16 mouse cellular contexts compared by ENCODE assay signal in genomic region chr10:89902720-89903337, GRCm38 (mm10). TPM values are rescaled to one million over a fixed set of nuclear protein-coding genes. Genes with fewer than 3 reads are reported as not detected.
A peak's percentile ranks its signal among the peaks of the same experiment; 100 is the strongest.
DNase-seq lines count a peak whose midpoint lies in the region; ATAC-seq lines count a peak whose summit lies in the region.
"Had no signal": no experiment of that assay in that cellular context is flagged by ENCODE, and none has a peak within 500 bp of the region (broad histone marks: within the 10 kb centered on the region; RNA-seq: fewer than 3 reads in every experiment).

No protein-coding gene starts in this region.

- peak; percentile 19 for DNase-seq in left cerebral cortex, postnatal 4 days
- DNase-seq in left cerebral cortex, adult 9 months (ENCODE audit: low spot score in 2 of 2), result no peak
- DNase-seq in MEL-GATA-1-ER (ENCODE audit: extremely low read depth, low read depth), result peak; percentile 1
- DNase-seq in cerebellum, postnatal 14 days, result peak; percentile 80 to 83
- DNase-seq in kidney, postnatal 25 days, result no peak
- no peak for DNase-seq in heart, adult 8-10 months (ENCODE audit: low spot score)
- DNase-seq: heart, postnatal 4 days; lung, adult 18-20 months; right cerebral cortex, postnatal 14 days had no signal

- 0 out of 2 replicates have a peak overlapping the region, but pooled peaks have one; percentile 27 for H3K27ac ChIP-seq in forebrain, embryonic 15.5 days (replicated peaks)
- no peak overlapping the region for H3K27ac ChIP-seq in forebrain, embryonic 13.5 days
- H3K27ac ChIP-seq: embryonic facial prominence, embryonic 10.5 days; forebrain, embryonic 10.5 days; midbrain, embryonic 15.5 days; neural tube, embryonic 15.5 days; stomach, embryonic 15.5 days had no signal

- no peak overlapping the region for H3K9ac ChIP-seq in forebrain, embryonic 15.5 days (replicated peaks)
- no peak overlapping the region for H3K9ac ChIP-seq in forebrain, embryonic 13.5 days
- H3K9ac ChIP-seq: midbrain, embryonic 15.5 days; neural tube, embryonic 15.5 days; stomach, embryonic 15.5 days had no signal

- no peaks in the 10 kb centered on the region for H3K4me1 ChIP-seq in forebrain, embryonic 15.5 days
- no peaks in the 10 kb centered on the region for H3K4me1 ChIP-seq in forebrain, embryonic 13.5 days
- H3K4me1 ChIP-seq: embryonic facial prominence, embryonic 10.5 days; forebrain, embryonic 10.5 days; midbrain, embryonic 15.5 days; neural tube, embryonic 15.5 days; stomach, embryonic 15.5 days had no signal

- no peak overlapping the region for H3K4me2 ChIP-seq in forebrain, embryonic 15.5 days (replicated peaks)
- H3K4me2 ChIP-seq in forebrain, embryonic 13.5 days, result no peak overlapping the region
- H3K4me2 ChIP-seq: midbrain, embryonic 15.5 days; neural tube, embryonic 15.5 days; stomach, embryonic 15.5 days had no signal

- H3K9me3 ChIP-seq in forebrain, embryonic 15.5 days, result no peaks in the 10 kb centered on the region
- H3K9me3 ChIP-seq in forebrain, embryonic 13.5 days (replicated peaks), result no peaks in the 10 kb centered on the region
- H3K9me3 ChIP-seq: embryonic facial prominence, embryonic 10.5 days; forebrain, embryonic 10.5 days; midbrain, embryonic 15.5 days; stomach, embryonic 15.5 days had no signal

- intact Hi-C loops in left cerebral cortex, postnatal 4 days (cut with DNase I), result no loop called here

- no peaks in the 10 kb centered on the region for H3K27me3 ChIP-seq in forebrain, embryonic 15.5 days
- no peaks in the 10 kb centered on the region for H3K27me3 ChIP-seq in forebrain, embryonic 13.5 days
- H3K27me3 ChIP-seq: midbrain, embryonic 15.5 days; neural tube, embryonic 15.5 days; stomach, embryonic 15.5 days had no signal

- no peaks in the 10 kb centered on the region for H3K36me3 ChIP-seq in forebrain, embryonic 15.5 days
- no peaks in the 10 kb centered on the region for H3K36me3 ChIP-seq in forebrain, embryonic 13.5 days (ENCODE audit: poor library complexity, severe bottlenecking)
- H3K36me3 ChIP-seq: embryonic facial prominence, embryonic 10.5 days; forebrain, embryonic 10.5 days; midbrain, embryonic 15.5 days; neural tube, embryonic 15.5 days; stomach, embryonic 15.5 days had no signal

- H3K4me3 ChIP-seq in forebrain, embryonic 15.5 days, result no peak overlapping the region
- no peak overlapping the region for H3K4me3 ChIP-seq in forebrain, embryonic 13.5 days
- H3K4me3 ChIP-seq: embryonic facial prominence, embryonic 10.5 days; forebrain, embryonic 10.5 days; midbrain, embryonic 15.5 days; neural tube, embryonic 15.5 days; stomach, embryonic 15.5 days had no signal

- WGBS in forebrain, embryonic 15.5 days, result 56% methylated on average over 7 of the region's 7 CpGs
- WGBS in forebrain, embryonic 13.5 days, result 74% methylated on average over 7 of the region's 7 CpGs

- no peak for ATAC-seq in forebrain, embryonic 15.5 days (replicated peaks)
- no peak for ATAC-seq in forebrain, embryonic 13.5 days
- ATAC-seq: midbrain, embryonic 15.5 days had no signal

RNA-seq across cellular contexts. Expression of gene Anks1b, which starts 29.5 kb away (rescaled TPM):
- polyA plus RNA-seq in forebrain, embryonic 15.5 days (2015; fragmentation: Nextera tagmentation; extraction: Ambion mirVana), result 55.0 and 63.1 TPM in 2 replicates
- 28.7 and 39.5 TPM in 2 replicates for polyA plus RNA-seq in forebrain, embryonic 13.5 days (2015; fragmentation: Nextera tagmentation; extraction: Ambion mirVana)
- 100 to 1,000 TPM; 214 to 231 TPM for total RNA-seq in left cerebral cortex, postnatal 4 days (2021)
- 1 to 10 TPM in 1 of 4 experiments, under 1 TPM in 3; 0.37 to 2.1 (median 0.71) TPM for total RNA-seq in heart, adult 8-10 months (2022)

Comparison
In these comparisons a context has a peak if more than half of its experiments do, and no peak if none do; other contexts are left out.
1. DNase-seq: peak in left cerebral cortex, postnatal 4 days (single experiment), MEL-GATA-1-ER (single experiment) and cerebellum, postnatal 14 days (2 of 2); none in left cerebral cortex, adult 9 months (0 of 2), kidney, postnatal 25 days (0 of 2) and heart, adult 8-10 months (single experiment).
2. RNA of gene Anks1b, which starts 29.5 kb away (total RNA-seq): 214 to 231 TPM in left cerebral cortex, postnatal 4 days; 0.37 to 2.1 TPM in heart, adult 8-10 months; every median in the first group is over 10 times any median in the second.